Mouse (Mus musculus) retina, adult 2 months (tissue): Measurements from ENCODE around the gene Acsl4.

Source experiments
- DNase-seq: peaks from one replicate; pipeline ENCODE4 v3.0.0-alpha.2; 2012; ENCODE audit warnings: low read depth, low spot score

Acsl4 gene

GRCm38 (mm10) chrX:142359031-142359430 is 31.3 kb downstream of the Acsl4 start:
- no peak for DNase-seq

GRCm38 (mm10) chrX:142358427-142358826 is 31.9 kb downstream of the Acsl4 start:
- DNase-seq = no peak

- no peak for DNase-seq
These were observed 54.1 kb downstream of the Acsl4 start for GRCm38 (mm10) chrX:142336207-142336606.

GRCm38 (mm10) chrX:142335502-142335901 is 54.8 kb downstream of the Acsl4 start:
- DNase-seq = no peak

- DNase-seq = no peak
These were observed 64.6 kb downstream of the Acsl4 start for GRCm38 (mm10) chrX:142325760-142326159.

GRCm38 (mm10) chrX:142316106-142316505 is 74.2 kb downstream of the Acsl4 start:
- DNase-seq = no peak

GRCm38 (mm10) chrX:142315270-142315669 is 75.1 kb downstream of the Acsl4 start:
- no peak for DNase-seq

GRCm38 (mm10) chrX:142314307-142315024 is 75.9 kb downstream of the Acsl4 start:
- peak; percentile 50 for DNase-seq

GRCm38 (mm10) chrX:142310431-142310830 is 79.9 kb downstream of the Acsl4 start:
- DNase-seq = no peak

- no peak for DNase-seq
These were observed 84.3 kb downstream of the Acsl4 start, which contains the start of gene Kcne1l for GRCm38 (mm10) chrX:142305869-142306581. Gene Kcne1l (minus strand): TSS chrX:142306294.

- DNase-seq = no peak
These were observed 85.1 kb downstream of the Acsl4 start for GRCm38 (mm10) chrX:142305010-142305868.

GRCm38 (mm10) chrX:142304592-142304991 is 85.7 kb downstream of the Acsl4 start:
- DNase-seq = no peak

- DNase-seq = no peak
These were observed 86.9 kb downstream of the Acsl4 start for GRCm38 (mm10) chrX:142303456-142303855.

- no peak for DNase-seq
These were observed 104.4 kb downstream of the Acsl4 start for GRCm38 (mm10) chrX:142285905-142286304.

GRCm38 (mm10) chrX:142276573-142276972 is 113.8 kb downstream of the Acsl4 start:
- DNase-seq = no peak

- DNase-seq = no peak
These were observed 114.3 kb downstream of the Acsl4 start for GRCm38 (mm10) chrX:142276031-142276430.
